Mouse (Mus musculus): ENCODE data around the gene Ace2.

DNA sequence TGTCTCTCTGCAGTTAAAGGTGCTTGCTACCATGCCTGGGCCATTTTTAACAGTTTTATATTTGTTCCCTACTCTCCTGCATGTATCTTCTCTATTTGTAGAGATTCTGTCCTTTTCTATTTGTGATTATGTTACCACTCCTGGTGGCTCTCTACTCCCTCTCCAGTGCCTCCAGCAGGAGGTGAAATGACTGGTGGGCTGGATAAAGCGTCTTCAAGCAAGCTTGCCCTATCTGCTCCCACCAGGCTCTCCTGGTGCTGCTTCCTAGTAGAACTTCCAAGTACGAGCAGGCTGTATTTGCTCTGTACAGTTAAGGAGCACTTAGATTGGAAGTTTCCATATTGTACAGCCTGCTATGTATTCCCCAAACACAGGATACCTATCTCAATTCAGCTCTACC, 43.3 kb upstream of the Ace2 start:
- no peak for TF ChIP-seq CTCF (IDR thresholded peaks at IDR 0.05; ENCODE audit: extremely low read depth, insufficient read depth, low read length)
- TF ChIP-seq POLR2A (IDR thresholded peaks at IDR 0.05; ENCODE audit: extremely low read depth, insufficient read depth, low read length): no peak

Data from cortical plate, adult 2 months (tissue).